Mouse (Mus musculus) stomach, embryonic 16.5 days (tissue): ENCODE measurements around the gene Lrp6. TPM values are rescaled to one million over a fixed set of nuclear protein-coding genes. Genes with fewer than 3 reads are reported as not detected.

ENCODE experiments used
- ATAC-seq: fragments of 200-750 bp; cut with Nextera tagmentation; 2 replicates; pipeline ENCODE4 v1.8.0; 2017; ENCODE audit warnings: moderate number of reproducible peaks, moderate TSS enrichment; ENCODE audit not compliant: insufficient read depth, low FRiP score
- H3K27ac ChIP-seq: fragments of 300-500 bp; sonication (generic); 2 replicates; pipeline ENCODE4 v1.5.1; 2014; ENCODE audit warnings: low read length
- H3K27me3 ChIP-seq: fragments of 300-500 bp; sonication (generic); 2 replicates; pipeline ENCODE4 v1.6.1; 2014; ENCODE audit warnings: low read length, control low read depth, mixed read lengths; ENCODE audit not compliant: control insufficient read depth, insufficient read depth
- H3K36me3 ChIP-seq: fragments of 300-500 bp; sonication (generic); 2 replicates; pipeline ENCODE4 v1.6.1; 2014; ENCODE audit warnings: low read length; ENCODE audit not compliant: control insufficient read depth, insufficient read depth
- H3K4me1 ChIP-seq: fragments of 300-500 bp; sonication (generic); 2 replicates; pipeline ENCODE4 v1.6.1; 2014; ENCODE audit warnings: low read length, control low read depth, mixed read lengths; ENCODE audit not compliant: control insufficient read depth, insufficient read depth
- H3K4me2 ChIP-seq: fragments of 300-500 bp; sonication (generic); 2 replicates; pipeline ENCODE4 v1.6.1; 2014; ENCODE audit warnings: low read depth, low read length, mixed read lengths
- H3K4me3 ChIP-seq: fragments of 300-500 bp; sonication (generic); replicated peaks from 2 replicates; pipeline ENCODE4 v1.5.1; 2014; ENCODE audit warnings: mild to moderate bottlenecking, low read length
- H3K9ac ChIP-seq: fragments of 300-500 bp; sonication (generic); 2 replicates; pipeline ENCODE4 v1.6.1; 2014; ENCODE audit warnings: low read length
- H3K9me3 ChIP-seq: fragments of 300-500 bp; sonication (generic); replicated peaks from 2 replicates; pipeline ENCODE4 v1.6.1; 2016; ENCODE audit warnings: low read length, control low read depth; ENCODE audit not compliant: control insufficient read depth
- WGBS: fragments of 180-500 bp; shearing (Covaris S2); extraction: QIAGEN DNeasy Blood & Tissue Kit; methylation state at CpG from one replicate; pipeline ENCODE4 v1.1.7; 2014; 5-methylcytosine and 5-hydroxymethylcytosine counted together
- polyA plus RNA-seq: library from polyadenylated mRNA; unstranded; fragments of >200 nt; fragmentation: Nextera tagmentation; extraction: Ambion mirVana; gene quantifications from 2 replicates; pipeline ENCODE4 v1.2.1, GENCODE M21; 2015

Gene Lrp6
- 16.8 and 17.4 TPM in 2 replicates for polyA plus RNA-seq

DNA sequence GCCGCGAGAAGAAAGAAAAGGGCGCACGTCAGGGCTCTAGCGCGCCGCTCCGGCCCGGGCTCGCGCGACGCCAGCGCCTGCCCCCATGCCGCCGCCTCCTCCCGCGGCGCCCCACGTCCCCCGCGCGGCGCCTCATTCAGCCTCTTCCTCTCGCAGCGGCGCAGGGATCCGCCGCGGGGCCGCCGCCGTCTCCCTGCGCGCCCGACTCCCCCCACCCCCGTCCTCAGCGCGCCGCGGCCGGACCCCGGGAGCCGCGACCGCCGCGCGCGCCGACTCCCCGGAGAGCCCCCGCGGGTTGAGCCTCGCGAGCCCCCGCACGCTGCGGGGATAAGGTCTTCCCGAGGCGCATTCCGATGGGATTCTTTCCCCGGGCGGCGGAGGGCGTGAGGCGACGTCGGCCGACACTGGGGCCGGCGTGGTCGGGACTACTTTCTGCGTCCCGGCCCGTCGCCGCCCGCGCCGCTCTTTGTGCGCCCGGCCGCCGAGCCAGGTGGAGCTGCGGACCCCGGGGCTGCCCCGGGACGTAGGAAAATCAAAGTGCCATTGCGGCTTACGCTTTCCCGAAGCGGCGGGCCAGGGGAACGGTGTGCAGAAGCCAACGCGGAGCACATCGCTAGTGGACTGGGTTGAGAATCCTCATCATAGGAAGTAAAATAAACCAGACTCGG lies at the start of gene Lrp6:
Lrp6 (minus strand) TSS at position 148 of the 668 bp plus-strand sequence.
- Histone ChIP-seq H3K9ac (peak within 1 kb of the TSS; percentile 98), H3K4me2 (peak within 1 kb of the TSS; percentile 93), H3K4me3 (peak within 1 kb of the TSS; percentile 88), H3K9me3 (peaks cover 5% of the 10 kb centered on the region; the same call in 1 of the 2 replicates), H3K4me1 (peaks cover 7% of the 10 kb centered on the region; the same call in 1 of the 2 replicates), H3K27ac (peak within 1 kb of the TSS; percentile 98), H3K36me3 (no peaks in the 10 kb centered on the region), H3K27me3 (no peaks in the 10 kb centered on the region)
- peak; percentile 93 for ATAC-seq
- WGBS: under 1% methylated on average over 91 of the region's 99 CpGs

DNA sequence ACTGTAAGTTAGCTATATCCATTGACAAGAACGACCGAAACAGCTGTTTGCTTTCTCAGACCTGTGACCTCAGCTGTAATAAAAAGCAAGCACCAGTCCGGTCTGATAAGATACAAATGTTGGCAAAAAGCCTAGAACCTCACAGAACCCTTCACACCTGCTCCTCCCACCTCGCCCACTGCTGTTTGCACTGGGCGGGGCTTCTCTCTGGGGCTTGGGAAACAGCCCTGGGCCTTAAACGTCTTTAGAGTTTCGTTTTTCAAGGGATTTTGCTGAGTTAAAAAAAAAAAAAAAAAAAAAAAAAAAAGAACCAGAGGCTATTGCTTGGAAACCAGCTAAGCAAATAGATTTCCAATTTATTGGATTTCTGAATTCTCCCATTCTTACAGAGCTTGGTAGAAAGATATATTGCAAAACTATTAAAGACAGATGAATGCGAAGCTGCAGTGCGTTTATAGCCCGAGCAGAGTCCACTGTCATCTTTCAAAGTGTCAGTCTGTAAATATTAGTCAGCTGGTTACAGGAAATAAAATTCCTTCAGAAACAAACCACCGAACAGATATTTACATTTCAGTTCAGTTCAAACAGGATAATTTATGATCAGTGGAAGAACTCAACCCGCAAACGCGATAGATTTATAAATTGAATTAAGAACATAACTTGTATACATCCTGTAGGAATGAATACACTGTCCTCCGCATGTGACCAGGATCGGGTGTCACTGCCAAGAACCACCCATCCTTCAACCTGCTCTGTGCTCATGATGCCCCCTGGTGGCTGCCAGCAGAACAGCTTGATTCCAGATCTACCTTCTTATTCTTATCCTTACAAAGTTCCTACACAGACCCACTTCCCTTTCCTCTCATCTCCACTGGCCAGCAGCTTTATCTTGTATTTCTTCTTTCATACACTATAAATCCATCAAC lies 48.2 kb upstream of the Lrp6 start:
- Histone ChIP-seq H3K27ac (peak overlapping the region; percentile 64), H3K9ac (no peak overlapping the region), H3K36me3 (no peaks in the 10 kb centered on the region), H3K4me1 (peaks cover 26% of the 10 kb centered on the region; the same call in 1 of the 2 replicates), H3K4me3 (peak overlapping the region; percentile 34), H3K9me3 (no peaks in the 10 kb centered on the region), H3K27me3 (no peaks in the 10 kb centered on the region), H3K4me2 (peak overlapping the region; percentile 52)
- peak; percentile 85 for ATAC-seq
- 7% methylated on average over 16 of the region's 16 CpGs for WGBS

DNA sequence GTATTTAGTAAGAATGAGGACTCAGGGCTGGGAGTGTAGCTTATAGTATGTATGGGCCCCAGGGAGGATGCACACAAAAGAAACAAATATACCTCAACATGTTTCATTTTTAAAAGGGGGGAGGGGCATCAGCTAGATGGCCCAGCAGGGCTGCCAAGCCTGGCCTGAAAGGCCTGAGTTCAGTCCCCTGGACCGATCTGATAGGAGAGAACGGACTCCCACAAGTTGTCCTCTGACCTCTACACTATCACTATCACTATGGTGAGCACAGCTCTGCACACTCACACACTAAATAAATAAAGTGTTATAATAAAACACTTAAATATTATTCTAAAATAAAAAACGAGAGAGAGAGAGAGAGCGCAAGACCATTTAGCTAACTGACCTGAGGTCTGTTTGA lies 47.6 kb upstream of the Lrp6 start:
- no peaks in the 10 kb centered on the region for H3K27me3 ChIP-seq
- H3K4me1 ChIP-seq: peaks cover 26% of the 10 kb centered on the region; the same call in 1 of the 2 replicates
- H3K9ac ChIP-seq: no peak overlapping the region
- H3K36me3 ChIP-seq: no peaks in the 10 kb centered on the region
- peak; percentile 63 for ATAC-seq
- H3K4me2 ChIP-seq: peak overlapping the region; percentile 52
- no peak overlapping the region; the same call in 1 of the 2 replicates for H3K4me3 ChIP-seq
- WGBS: 37% methylated on average over 4 of the region's 4 CpGs
- no peaks in the 10 kb centered on the region for H3K9me3 ChIP-seq
- H3K27ac ChIP-seq: peak overlapping the region; percentile 64

DNA sequence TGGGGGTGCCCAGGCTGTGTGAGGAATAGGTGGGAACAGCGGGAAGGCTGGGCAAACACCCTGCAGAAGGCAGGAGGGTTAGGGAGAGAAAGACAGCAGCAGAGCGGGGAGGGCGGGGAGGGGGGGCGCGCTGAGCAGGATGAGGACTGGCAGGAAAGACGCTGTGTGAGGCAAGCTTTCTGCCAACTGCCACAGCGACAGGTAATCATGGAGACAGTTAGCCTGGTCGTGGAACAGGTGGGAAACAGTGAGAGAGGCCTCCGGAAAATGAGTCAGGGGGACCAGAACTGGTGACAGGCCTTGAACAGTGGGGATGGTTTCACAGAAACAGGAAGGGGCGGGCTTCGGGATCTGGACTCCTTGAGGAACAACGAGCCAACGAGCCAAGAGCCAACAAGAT lies 45.1 kb upstream of the Lrp6 start:
- no peak for ATAC-seq
- no peaks in the 10 kb centered on the region for H3K36me3 ChIP-seq
- no peaks in the 10 kb centered on the region for H3K27me3 ChIP-seq
- peaks cover 26% of the 10 kb centered on the region; the same call in 1 of the 2 replicates for H3K4me1 ChIP-seq
- peak overlapping the region; percentile 34 for H3K4me2 ChIP-seq
- no peaks in the 10 kb centered on the region for H3K9me3 ChIP-seq
- no peak overlapping the region for H3K4me3 ChIP-seq
- 54% methylated on average over 13 of the region's 13 CpGs for WGBS
- no peak overlapping the region; the same call in 1 of the 2 replicates for H3K9ac ChIP-seq
- H3K27ac ChIP-seq: peak overlapping the region; percentile 55; the same call in 1 of the 2 replicates

DNA sequence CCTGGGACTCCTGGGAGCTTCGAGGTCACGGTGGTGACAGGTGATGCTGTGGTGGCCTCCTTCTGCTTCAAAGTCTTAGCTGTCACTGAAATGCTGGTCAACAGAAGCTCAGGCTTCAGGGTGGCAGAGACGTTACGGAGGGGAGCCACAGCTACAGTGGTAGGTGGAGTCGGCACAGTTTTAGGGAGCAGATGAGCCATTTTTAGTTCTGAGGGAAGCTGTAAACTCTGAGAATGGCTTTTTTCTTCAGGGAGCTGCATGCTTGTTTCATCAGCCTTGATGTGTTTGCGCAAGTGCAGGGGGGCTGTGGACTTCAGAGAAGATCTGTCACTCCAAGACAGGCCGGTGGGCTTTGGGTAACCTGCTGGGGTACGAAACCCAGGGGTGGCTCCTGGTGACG lies 43.6 kb upstream of the Lrp6 start:
- H3K27me3 ChIP-seq: no peaks in the 10 kb centered on the region
- 80% methylated on average over 9 of the region's 9 CpGs for WGBS
- H3K4me2 ChIP-seq: no peak overlapping the region
- H3K36me3 ChIP-seq: no peaks in the 10 kb centered on the region
- H3K27ac ChIP-seq: no peak overlapping the region
- H3K4me3 ChIP-seq: no peak overlapping the region
- ATAC-seq: no peak
- no peak overlapping the region for H3K9ac ChIP-seq
- no peaks in the 10 kb centered on the region for H3K9me3 ChIP-seq
- peaks cover 30% of the 10 kb centered on the region; the same call in 1 of the 2 replicates for H3K4me1 ChIP-seq

DNA sequence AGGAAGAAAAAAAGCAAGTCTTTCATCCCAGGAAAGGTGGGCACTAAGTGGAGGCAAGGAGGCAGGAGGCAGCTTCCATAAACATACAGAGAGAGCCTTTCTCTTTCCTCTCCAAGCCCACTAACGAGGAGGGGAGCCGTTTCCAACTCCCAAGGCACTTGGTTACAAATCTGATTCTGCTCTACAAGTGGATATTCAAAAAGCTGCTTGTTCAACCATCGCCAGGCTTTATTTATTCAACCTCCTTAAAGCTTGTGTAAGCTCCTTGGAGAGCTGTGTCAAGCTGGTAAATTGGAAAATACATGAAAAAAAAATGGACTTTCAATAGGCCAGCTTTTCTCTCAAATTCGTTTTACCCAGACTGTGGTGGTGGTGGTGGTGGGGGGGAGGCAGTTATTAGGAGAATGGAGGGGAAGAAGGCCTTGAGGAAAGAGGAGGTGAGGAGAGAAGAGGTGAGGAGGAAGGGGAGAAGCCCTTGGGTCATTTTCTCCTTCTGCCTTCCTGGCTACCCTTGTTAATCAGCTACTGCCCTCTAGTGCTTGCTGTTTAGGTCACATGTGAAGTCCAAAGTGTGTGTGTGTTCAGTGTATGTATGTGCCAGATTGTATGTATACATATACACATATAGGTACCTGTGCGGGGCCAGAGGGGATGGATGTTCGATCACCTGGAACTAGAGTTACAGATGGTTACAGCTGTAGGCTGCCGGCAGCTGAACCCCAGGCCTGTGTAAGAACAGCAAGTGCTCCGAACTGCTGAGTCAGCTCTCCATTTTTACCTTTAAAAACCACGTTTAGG lies 40.4 kb upstream of the Lrp6 start:
- 0 out of 2 replicates have a peak, but pooled peaks have one; percentile 30 for ATAC-seq
- H3K4me3 ChIP-seq: no peak overlapping the region
- H3K4me2 ChIP-seq: no peak overlapping the region
- no peaks in the 10 kb centered on the region for H3K36me3 ChIP-seq
- 52% methylated on average over 9 of the region's 9 CpGs for WGBS
- H3K27me3 ChIP-seq: no peaks in the 10 kb centered on the region
- H3K9me3 ChIP-seq: no peaks in the 10 kb centered on the region
- H3K9ac ChIP-seq: no peak overlapping the region
- no peak overlapping the region for H3K27ac ChIP-seq
- peaks cover 11% of the 10 kb centered on the region; the same call in 1 of the 2 replicates for H3K4me1 ChIP-seq

- Histone ChIP-seq H3K4me1 (peaks cover 6% of the 10 kb centered on the region; the same call in 1 of the 2 replicates), H3K27ac (no peak overlapping the region)
- 58% methylated on average over 6 of the region's 6 CpGs for WGBS
These were observed 39.8 kb upstream of the Lrp6 start for GRCm38 (mm10) chr6:134606540-134606939.

DNA sequence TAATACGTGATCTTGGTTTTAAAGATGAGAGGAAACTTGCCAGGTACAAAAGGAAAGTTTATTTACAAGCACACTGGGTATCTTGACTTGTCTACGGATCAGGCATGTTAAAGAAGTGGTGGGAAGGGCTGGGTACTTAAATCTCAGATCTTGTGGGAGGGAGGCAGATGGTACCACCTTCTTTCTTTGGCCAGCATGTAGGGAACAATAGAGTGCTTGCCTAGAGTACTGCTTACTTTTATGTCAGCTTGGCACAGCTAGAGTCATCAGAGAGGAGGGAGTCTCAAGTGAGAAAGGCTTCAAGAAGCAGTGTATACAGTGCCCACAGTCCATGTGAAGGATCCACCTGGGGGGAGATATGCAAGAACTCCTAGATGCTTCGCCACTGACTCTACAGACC lies 38.4 kb upstream of the Lrp6 start:
- WGBS: 90% methylated on average over 3 of the region's 3 CpGs
- H3K4me2 ChIP-seq: no peak overlapping the region
- no peaks in the 10 kb centered on the region for H3K36me3 ChIP-seq
- ATAC-seq: no peak
- no peak overlapping the region for H3K27ac ChIP-seq
- peaks cover 6% of the 10 kb centered on the region; the same call in 1 of the 2 replicates for H3K4me1 ChIP-seq
- H3K27me3 ChIP-seq: no peaks in the 10 kb centered on the region
- no peak overlapping the region for H3K9ac ChIP-seq
- no peak overlapping the region for H3K4me3 ChIP-seq
- no peaks in the 10 kb centered on the region for H3K9me3 ChIP-seq

More at GRCm38 (mm10) chr6:134606540-134606939, 39.8 kb upstream of the Lrp6 start:
- Histone ChIP-seq H3K9ac (no peak overlapping the region), H3K4me2 (no peak overlapping the region), H3K9me3 (no peaks in the 10 kb centered on the region), H3K27me3 (no peaks in the 10 kb centered on the region), H3K36me3 (no peaks in the 10 kb centered on the region), H3K4me3 (no peak overlapping the region)
- ATAC-seq: no peak
